Mouse (Mus musculus): Measurements from ENCODE around the gene Fhod1. TPM values are rescaled to one million over a fixed set of nuclear protein-coding genes. Genes with fewer than 3 reads are reported as not detected.

The Fhod1 gene
- total RNA-seq, 2 experiments from 2014 or later, result 4.5 to 5.2 TPM

- no peak for DNase-seq
These were observed 1.5 kb upstream of the Fhod1 start for GRCm38 (mm10) chr8:105349096-105349771.

GRCm38 (mm10) chr8:105348450-105349095 lies 820 bp upstream of the Fhod1 start, which contains the start of gene Slc9a5:
TSS of gene Slc9a5 (plus strand) at chr8:105348843.
- peak; percentile 38 to 59 for DNase-seq

GRCm38 (mm10) chr8:105346611-105347427 lies 934 bp downstream of the Fhod1 start:
- peak; percentile 84 for DNase-seq

GRCm38 (mm10) chr8:105345061-105345975 lies 2.4 kb downstream of the Fhod1 start:
- DNase-seq, result peak; percentile 46 to 73

GRCm38 (mm10) chr8:105343791-105344574 lies 3.8 kb downstream of the Fhod1 start:
- no peak for DNase-seq

GRCm38 (mm10) chr8:105342768-105343167 lies 5.0 kb downstream of the Fhod1 start:
- no peak for DNase-seq

- no peak for DNase-seq
These were observed 6.4 kb downstream of the Fhod1 start for GRCm38 (mm10) chr8:105341399-105341798.

GRCm38 (mm10) chr8:105339886-105340635 lies 7.7 kb downstream of the Fhod1 start:
- DNase-seq, result peak; percentile 44 to 58

- no peak for DNase-seq
These were observed 8.8 kb downstream of the Fhod1 start for GRCm38 (mm10) chr8:105338992-105339391.

- DNase-seq, result no peak
These were observed 11.2 kb downstream of the Fhod1 start for GRCm38 (mm10) chr8:105336373-105337130.

- DNase-seq, result no peak
These were observed 15.2 kb downstream of the Fhod1 start for GRCm38 (mm10) chr8:105332523-105332922.

- no peak for DNase-seq
These were observed 15.8 kb downstream of the Fhod1 start for GRCm38 (mm10) chr8:105331931-105332330.

GRCm38 (mm10) chr8:105331469-105331868 lies 16.3 kb downstream of the Fhod1 start:
- DNase-seq, result no peak

GRCm38 (mm10) chr8:105330325-105330724 lies 17.4 kb downstream of the Fhod1 start:
- no peak for DNase-seq

- DNase-seq, result no peak
These were observed 20.8 kb downstream of the Fhod1 start for GRCm38 (mm10) chr8:105326968-105327367.

- peak; percentile 97 to 98 for DNase-seq
These were observed 21.5 kb downstream of the Fhod1 start, which contains the start of the genes Lrrc29 and Tmem208 for GRCm38 (mm10) chr8:105326141-105326672. TSS of gene Lrrc29 (minus strand) at chr8:105326278. TSS of gene Tmem208 (plus strand) at chr8:105326354.

- DNase-seq, result no peak
These were observed 22.1 kb downstream of the Fhod1 start for GRCm38 (mm10) chr8:105325641-105326093.

- no peak for DNase-seq
These were observed 24.6 kb downstream of the Fhod1 start for GRCm38 (mm10) chr8:105323183-105323582.

Measured in heart, adult 18-20 months (tissue).